Mouse (Mus musculus) kidney, embryonic 14.5 days (tissue): ENCODE results near the gene Fancc. TPM values are rescaled to one million over a fixed set of nuclear protein-coding genes. Genes with fewer than 3 reads are reported as not detected.

Experiments used
- ATAC-seq: fragments of 200-750 bp; cut with Nextera tagmentation; 2 replicates; pipeline ENCODE4 v1.8.0; 2017; ENCODE audit warnings: moderate number of reproducible peaks, mild to moderate bottlenecking, moderate TSS enrichment, moderate library complexity; ENCODE audit not compliant: low FRiP score, low TSS enrichment
- H3K27ac ChIP-seq: fragments of 300-500 bp; sonication (generic); 2 replicates; pipeline ENCODE4 v1.5.1; 2014; ENCODE audit warnings: low read depth, mild to moderate bottlenecking, low read length, moderate library complexity, mixed read lengths
- H3K27me3 ChIP-seq: fragments of 300-500 bp; sonication (generic); 2 replicates; pipeline ENCODE4 v1.6.1; 2014; ENCODE audit warnings: mild to moderate bottlenecking, low read length; ENCODE audit not compliant: control insufficient read depth, insufficient read depth
- H3K36me3 ChIP-seq: fragments of 300-500 bp; sonication (generic); 2 replicates; pipeline ENCODE4 v1.6.1; 2014; ENCODE audit warnings: low read length, mixed read lengths; ENCODE audit not compliant: control insufficient read depth, insufficient read depth
- H3K4me1 ChIP-seq: fragments of 300-500 bp; sonication (generic); 2 replicates; pipeline ENCODE4 v1.6.1; 2014; ENCODE audit warnings: low read length, mixed read lengths; ENCODE audit not compliant: control insufficient read depth, insufficient read depth
- H3K4me2 ChIP-seq: fragments of 300-500 bp; sonication (generic); replicated peaks from 2 replicates; pipeline ENCODE4 v1.6.1; 2014; ENCODE audit warnings: low read depth, mild to moderate bottlenecking, low read length
- H3K4me3 ChIP-seq: fragments of 300-500 bp; sonication (generic); 2 replicates; pipeline ENCODE4 v1.5.1; 2014; ENCODE audit warnings: mild to moderate bottlenecking, low read length
- H3K9ac ChIP-seq: fragments of 300-500 bp; sonication (generic); 2 replicates; pipeline ENCODE4 v1.6.1; 2014; ENCODE audit warnings: low read depth, mild to moderate bottlenecking, low read length, moderate library complexity
- H3K9me3 ChIP-seq: fragments of 300-500 bp; sonication (generic); 2 replicates; pipeline ENCODE4 v1.6.1; 2016; ENCODE audit warnings: low read length; ENCODE audit not compliant: control insufficient read depth
- WGBS: fragments of 180-500 bp; shearing (Covaris S2); extraction: QIAGEN DNeasy Blood & Tissue Kit; methylation state at CpG from one replicate; pipeline ENCODE4 v1.1.7; 2014; 5-methylcytosine and 5-hydroxymethylcytosine counted together
- polyA plus RNA-seq: library from polyadenylated mRNA; unstranded; fragments of >200 nt; fragmentation: Nextera tagmentation; extraction: Ambion mirVana; gene quantifications from 2 replicates; pipeline ENCODE4 v1.2.1, GENCODE M21; 2014

Gene Fancc
- polyA plus RNA-seq, 1 experiment from 2014 or later: 24.5 TPM

DNA sequence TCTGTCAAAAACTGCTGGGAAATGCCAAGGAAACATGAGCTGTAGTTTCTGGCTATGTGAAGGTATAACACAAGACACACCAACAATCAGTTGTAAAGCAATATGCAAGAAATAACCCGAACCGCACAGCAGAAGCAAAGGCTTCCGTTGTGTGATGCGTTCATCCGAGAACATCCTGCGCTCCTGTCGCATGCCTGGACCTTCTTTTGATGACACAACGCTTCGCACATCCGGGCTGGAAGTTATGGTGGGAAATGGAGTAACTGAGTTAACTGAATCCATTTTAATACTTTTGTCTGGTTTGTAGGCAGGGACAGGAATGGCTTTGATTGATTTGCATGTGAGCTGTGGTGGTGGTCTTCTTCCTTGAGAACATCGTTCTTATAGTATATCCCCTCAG is 249.4 kb downstream of the Fancc start:
- H3K27ac ChIP-seq: no peak overlapping the region
- H3K9me3 ChIP-seq: no peaks in the 10 kb centered on the region
- H3K4me3 ChIP-seq: no peak overlapping the region
- H3K9ac ChIP-seq: no peak overlapping the region
- H3K4me2 ChIP-seq: no peak overlapping the region; the same call in 1 of the 2 replicates
- no peaks in the 10 kb centered on the region for H3K27me3 ChIP-seq
- H3K36me3 ChIP-seq: peaks cover 17% of the 10 kb centered on the region; the same call in 1 of the 2 replicates
- H3K4me1 ChIP-seq: peaks cover 64% of the 10 kb centered on the region
- no peak for ATAC-seq
- 89% methylated on average over 11 of the region's 11 CpGs for WGBS

- H3K9ac ChIP-seq: no peak overlapping the region
- ATAC-seq: no peak
- H3K4me1 ChIP-seq: peaks cover 61% of the 10 kb centered on the region
- H3K27me3 ChIP-seq: no peaks in the 10 kb centered on the region
- H3K36me3 ChIP-seq: peaks cover 17% of the 10 kb centered on the region; the same call in 1 of the 2 replicates
- WGBS: 51% methylated on average over 7 of the region's 7 CpGs
- no peaks in the 10 kb centered on the region for H3K9me3 ChIP-seq
- no peak overlapping the region for H3K27ac ChIP-seq
- no peak overlapping the region; the same call in 1 of the 2 replicates for H3K4me2 ChIP-seq
- no peak overlapping the region for H3K4me3 ChIP-seq
Measured at GRCm38 (mm10) chr13:63247041-63247440, 250.0 kb downstream of the Fancc start.

DNA sequence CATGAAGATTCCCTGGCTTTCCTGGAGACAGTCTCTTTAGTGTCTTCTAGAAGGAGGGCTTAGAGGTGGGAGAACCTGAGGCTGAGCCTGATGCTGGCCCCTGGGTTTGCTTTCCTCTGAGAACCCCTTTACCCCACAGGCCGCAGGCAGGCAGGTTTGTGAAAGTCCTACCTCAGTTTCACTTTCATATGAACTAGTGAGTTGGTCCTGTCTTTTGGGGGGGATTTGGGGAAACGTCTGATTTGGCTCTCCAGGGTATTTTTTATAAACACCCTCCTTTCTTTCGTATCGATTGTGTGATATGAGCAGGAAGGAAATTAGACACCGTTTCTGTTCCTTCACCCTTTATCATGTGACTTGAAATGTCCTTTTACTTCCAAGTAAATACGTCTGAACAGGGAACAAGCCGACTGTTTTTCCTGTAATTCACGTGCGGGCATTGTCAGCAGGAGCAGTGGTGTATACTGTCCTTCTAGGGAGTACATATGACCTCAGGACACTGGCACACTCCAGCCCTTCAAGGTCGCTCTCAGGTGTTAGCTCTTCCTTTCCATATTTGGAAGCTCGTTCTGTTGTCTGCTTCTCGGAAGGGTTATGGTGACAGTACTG is 250.6 kb downstream of the Fancc start:
- H3K4me1 ChIP-seq: peaks cover 61% of the 10 kb centered on the region
- WGBS: 36% methylated on average over 12 of the region's 12 CpGs
- no peaks in the 10 kb centered on the region for H3K27me3 ChIP-seq
- H3K4me3 ChIP-seq: no peak overlapping the region
- no peak for ATAC-seq
- H3K36me3 ChIP-seq: peaks cover 17% of the 10 kb centered on the region; the same call in 1 of the 2 replicates
- no peaks in the 10 kb centered on the region for H3K9me3 ChIP-seq
- no peak overlapping the region; the same call in 1 of the 2 replicates for H3K4me2 ChIP-seq
- no peak overlapping the region for H3K27ac ChIP-seq
- H3K9ac ChIP-seq: no peak overlapping the region

GRCm38 (mm10) chr13:63245812-63246211 is 251.3 kb downstream of the Fancc start:
- H3K9me3 ChIP-seq: no peaks in the 10 kb centered on the region
- H3K4me3 ChIP-seq: no peak overlapping the region
- no peak overlapping the region for H3K9ac ChIP-seq
- H3K4me2 ChIP-seq: no peak overlapping the region; the same call in 1 of the 2 replicates
- H3K27me3 ChIP-seq: no peaks in the 10 kb centered on the region
- WGBS: 51% methylated on average over 4 of the region's 4 CpGs
- H3K4me1 ChIP-seq: peaks cover 61% of the 10 kb centered on the region
- peaks cover 17% of the 10 kb centered on the region; the same call in 1 of the 2 replicates for H3K36me3 ChIP-seq
- no peak for ATAC-seq
- no peak overlapping the region for H3K27ac ChIP-seq

GRCm38 (mm10) chr13:63245218-63245617 is 251.9 kb downstream of the Fancc start:
- no peak for ATAC-seq
- Histone ChIP-seq H3K36me3 (peaks cover 15% of the 10 kb centered on the region; the same call in 1 of the 2 replicates), H3K9me3 (no peaks in the 10 kb centered on the region), H3K27ac (no peak overlapping the region), H3K4me3 (no peak overlapping the region), H3K4me1 (peaks cover 57% of the 10 kb centered on the region), H3K27me3 (no peaks in the 10 kb centered on the region), H3K4me2 (peak overlapping the region; percentile 9; the same call in 1 of the 2 replicates), H3K9ac (no peak overlapping the region)
- WGBS: 23% methylated on average over 9 of the region's 9 CpGs

DNA sequence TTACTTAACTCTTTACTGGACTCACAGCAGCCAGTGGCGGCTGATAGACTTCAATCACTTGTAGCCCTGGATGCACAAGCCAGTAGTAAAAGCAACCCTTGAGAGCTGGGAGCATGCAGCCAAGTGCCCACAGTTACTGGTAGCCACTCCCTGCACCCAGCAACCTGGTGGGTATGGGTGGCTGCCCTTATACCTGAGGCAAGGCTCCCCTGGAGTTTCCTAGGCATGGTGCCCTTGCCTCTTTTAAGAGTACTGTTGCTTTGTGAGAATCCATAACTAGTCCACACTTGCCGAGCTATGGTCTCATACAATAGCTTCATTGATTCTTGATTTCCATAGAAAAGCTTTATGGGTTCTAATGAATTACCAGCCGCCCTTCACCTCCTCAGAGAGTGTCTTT is 252.7 kb downstream of the Fancc start:
- no peak for ATAC-seq
- WGBS: 77% methylated on average over 3 of the region's 3 CpGs
- peak overlapping the region; percentile 2; the same call in 1 of the 2 replicates for H3K4me3 ChIP-seq

DNA sequence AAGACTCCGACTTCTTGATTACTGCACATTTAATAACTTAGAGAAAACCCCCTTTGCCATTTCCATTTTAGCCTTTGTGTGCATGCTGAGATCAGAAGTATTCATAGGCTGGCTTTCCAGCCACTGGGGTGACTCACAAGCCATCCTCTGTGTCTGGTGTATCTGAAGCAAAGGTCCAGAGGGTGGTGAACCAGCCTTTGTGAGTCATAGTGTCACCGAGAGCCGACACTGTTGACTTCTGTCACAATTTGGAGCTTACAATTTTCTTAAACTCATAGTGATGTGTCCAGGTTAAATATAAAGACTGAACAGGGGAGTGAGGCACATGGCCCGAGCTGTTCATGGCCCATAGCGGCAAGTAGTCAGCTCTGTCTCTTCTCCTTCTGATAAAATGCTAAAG is 253.5 kb downstream of the Fancc start:
- Histone ChIP-seq H3K9ac (no peak overlapping the region), H3K27me3 (no peaks in the 10 kb centered on the region), H3K4me3 (peak overlapping the region; percentile 12), H3K9me3 (no peaks in the 10 kb centered on the region), H3K27ac (peak overlapping the region; percentile 57; the same call in 1 of the 2 replicates), H3K36me3 (peaks cover 12% of the 10 kb centered on the region; the same call in 1 of the 2 replicates), H3K4me1 (peaks cover 49% of the 10 kb centered on the region), H3K4me2 (peak overlapping the region; percentile 40)
- ATAC-seq: no peak
- WGBS: 61% methylated on average over 5 of the region's 5 CpGs

More for the DNA sequence above, 252.7 kb downstream of the Fancc start:
- H3K9ac ChIP-seq: no peak overlapping the region
- H3K27me3 ChIP-seq: no peaks in the 10 kb centered on the region
- peak overlapping the region; percentile 13; the same call in 1 of the 2 replicates for H3K4me2 ChIP-seq
- no peaks in the 10 kb centered on the region for H3K9me3 ChIP-seq
- H3K4me1 ChIP-seq: peaks cover 50% of the 10 kb centered on the region
- no peak overlapping the region for H3K27ac ChIP-seq
- peaks cover 15% of the 10 kb centered on the region; the same call in 1 of the 2 replicates for H3K36me3 ChIP-seq

DNA sequence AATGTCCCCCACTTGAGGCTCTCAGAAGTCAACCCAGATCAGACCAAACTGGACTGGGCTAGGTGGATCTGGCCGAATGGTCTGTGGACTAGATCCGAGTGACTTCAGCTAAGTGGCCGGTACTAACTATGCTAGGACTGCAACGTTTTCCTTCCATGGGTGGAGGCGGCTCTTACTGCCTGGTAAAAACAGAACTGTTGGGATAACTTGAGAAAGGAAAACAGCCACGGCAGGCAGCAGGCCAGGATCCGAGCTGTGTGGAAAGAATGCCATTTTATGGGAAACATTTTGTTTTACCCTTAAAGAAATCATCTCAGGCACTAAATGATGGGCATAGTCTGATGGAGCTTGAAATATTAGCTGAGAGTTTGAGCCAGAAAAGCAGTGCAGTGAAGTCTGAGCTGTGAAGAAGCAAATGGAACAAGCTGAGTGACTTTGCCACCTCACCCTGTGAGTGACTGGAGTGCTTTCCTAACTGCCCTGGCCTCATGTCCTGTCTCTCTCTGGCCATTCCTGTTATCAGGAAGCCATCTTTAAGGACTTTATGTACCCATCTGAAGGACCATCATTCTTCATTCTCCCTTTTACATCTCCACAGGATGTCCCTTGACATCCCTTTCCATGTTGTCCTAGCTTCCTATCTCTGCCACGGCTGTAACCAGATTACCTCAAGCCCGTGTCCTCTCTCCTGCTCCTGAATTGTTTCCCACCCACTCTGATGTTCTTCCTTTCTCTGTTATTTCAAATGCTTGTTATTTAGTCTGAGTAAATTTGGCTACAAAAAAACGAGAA is 254.5 kb downstream of the Fancc start:
- H3K4me1 ChIP-seq: peaks cover 51% of the 10 kb centered on the region

More for the DNA sequence above, 254.5 kb downstream of the Fancc start:
- no peak for ATAC-seq
- H3K4me3 ChIP-seq: peak overlapping the region; percentile 81
- peak overlapping the region; percentile 86 for H3K9ac ChIP-seq
- peaks cover 12% of the 10 kb centered on the region; the same call in 1 of the 2 replicates for H3K36me3 ChIP-seq
- H3K9me3 ChIP-seq: no peaks in the 10 kb centered on the region
- H3K4me2 ChIP-seq: peak overlapping the region; percentile 53
- no peaks in the 10 kb centered on the region for H3K27me3 ChIP-seq
- 40% methylated on average over 10 of the region's 10 CpGs for WGBS
- H3K27ac ChIP-seq: peak overlapping the region; percentile 68; the same call in 1 of the 2 replicates
